Mouse (Mus musculus): ENCODE data around the gene Ttc21a. TPM values are rescaled to one million over a fixed set of nuclear protein-coding genes. Genes with fewer than 3 reads are reported as not detected.

The Ttc21a gene
- total and polyA plus RNA-seq, 3 experiments = 0.01 TPM; not detected in 2

DNA sequence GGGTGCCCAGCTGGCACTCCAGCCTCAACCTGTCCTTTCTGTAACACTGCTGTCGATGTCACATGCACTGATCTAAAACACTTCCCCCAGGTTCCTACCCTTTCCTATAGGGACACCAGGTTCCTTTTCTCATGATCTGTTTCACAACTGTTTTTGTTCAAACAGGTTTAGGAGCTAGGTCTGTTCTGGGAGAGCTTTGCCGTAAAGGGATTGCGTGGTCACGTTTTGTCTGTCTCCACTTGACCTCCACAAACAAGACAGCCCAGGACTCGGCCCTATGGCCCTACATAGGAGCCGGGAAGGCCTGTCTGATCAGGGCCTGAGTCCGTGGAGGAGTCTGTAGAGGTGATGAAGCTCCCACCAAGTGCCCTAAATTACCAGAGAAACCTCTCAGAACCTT is 32.4 kb downstream of the Ttc21a start:
- Histone ChIP-seq H3K9me3 (replicated peaks; ENCODE audit: insufficient read depth, low read length) (no peaks in the 10 kb centered on the region), H3K4me3 (ENCODE audit: control insufficient read depth in 1 of 2, insufficient read depth in 1 of 2, low read depth in 2 of 2, low read length in 2 of 2) (no peak overlapping the region), H3K9ac (ENCODE audit: control insufficient read depth, low read depth, low read length, poor library complexity, severe bottlenecking) (no peak overlapping the region), H3K79me2 (ENCODE audit: control insufficient read depth, insufficient read depth, low read length, poor library complexity) (no peaks in the 10 kb centered on the region), H3K4me1 (ENCODE audit: control insufficient read depth in 1 of 2, insufficient read depth in 2 of 2, low read length in 2 of 2) (no peaks in the 10 kb centered on the region), H3K27ac (ENCODE audit: control insufficient read depth, low read depth, low read length) (no peak overlapping the region), H3K36me3 (ENCODE audit: control insufficient read depth in 1 of 2, insufficient read depth in 2 of 2, low read length in 2 of 2) (peaks cover 0 to 2% of the 10 kb centered on the region in 2 experiments; a peak in 1 of 4 replicates), H3K27me3 (ENCODE audit: control insufficient read depth in 1 of 2, insufficient read depth in 2 of 2, low read length in 2 of 2) (no peaks in the 10 kb centered on the region)
- DNase-seq (ENCODE audit: low read depth, low spot score) = no peak
- TF ChIP-seq NELFE (IDR thresholded peaks at IDR 0.05; ENCODE audit: low read depth, low read length) = no peak
- no peak for TF ChIP-seq ZKSCAN1 (IDR thresholded peaks at IDR 0.05; ENCODE audit: low read depth, low read length)
- TF ChIP-seq CTCF (IDR thresholded peaks at IDR 0.05 in 2 of 3, conservative IDR thresholded peaks at IDR 0.05 in 1 of 3; ENCODE audit: control insufficient read depth in 1 of 3, insufficient read depth in 1 of 3, low read depth in 2 of 3, low read length in 3 of 3, poor library complexity in 1 of 3, severe bottlenecking in 1 of 3) = no peak
- no peak for TF ChIP-seq ZNF384 (IDR thresholded peaks at IDR 0.05; ENCODE audit: low read depth, low read length)
- TF ChIP-seq ZC3H11A (IDR thresholded peaks at IDR 0.05; ENCODE audit: low read depth, low read length) = no peak
- no peak for TF ChIP-seq MAZ (IDR thresholded peaks at IDR 0.05; ENCODE audit: low read depth, low read length)
- no peak for TF ChIP-seq RAD21 (IDR thresholded peaks at IDR 0.05; ENCODE audit: low read depth, low read length)
- TF ChIP-seq MXI1 (IDR thresholded peaks at IDR 0.05; ENCODE audit: low read depth, low read length) = no peak
- no peak for TF ChIP-seq KAT2A (conservative IDR thresholded peaks at IDR 0.05; ENCODE audit: low read depth, low read length)
- TF ChIP-seq POLR2AphosphoS5 (IDR thresholded peaks at IDR 0.05; ENCODE audit: borderline replicate concordance, low read depth, low read length) = no peak
- TF ChIP-seq ZMIZ1 (IDR thresholded peaks at IDR 0.05; ENCODE audit: low read depth, low read length) = no peak
- TF ChIP-seq MAFK (IDR thresholded peaks at IDR 0.05; ENCODE audit: borderline replicate concordance, low read depth, low read length) = no peak
- no peak for TF ChIP-seq TAL1 (IDR thresholded peaks at IDR 0.05; ENCODE audit: low read length)
- TF ChIP-seq SIN3A (IDR thresholded peaks at IDR 0.05; ENCODE audit: low read length) = no peak
- TF ChIP-seq USF1 (IDR thresholded peaks at IDR 0.05; ENCODE audit: low read depth, low read length) = no peak
- no peak for TF ChIP-seq MAX (IDR thresholded peaks at IDR 0.05; ENCODE audit: low read length)
- TF ChIP-seq USF2 (IDR thresholded peaks at IDR 0.05; ENCODE audit: borderline replicate concordance in 1 of 2, insufficient read depth in 1 of 2, low read depth in 1 of 2, low read length in 2 of 2) = no peak
- TF ChIP-seq GABPA (IDR thresholded peaks at IDR 0.05; ENCODE audit: low read depth, low read length) = no peak

DNA sequence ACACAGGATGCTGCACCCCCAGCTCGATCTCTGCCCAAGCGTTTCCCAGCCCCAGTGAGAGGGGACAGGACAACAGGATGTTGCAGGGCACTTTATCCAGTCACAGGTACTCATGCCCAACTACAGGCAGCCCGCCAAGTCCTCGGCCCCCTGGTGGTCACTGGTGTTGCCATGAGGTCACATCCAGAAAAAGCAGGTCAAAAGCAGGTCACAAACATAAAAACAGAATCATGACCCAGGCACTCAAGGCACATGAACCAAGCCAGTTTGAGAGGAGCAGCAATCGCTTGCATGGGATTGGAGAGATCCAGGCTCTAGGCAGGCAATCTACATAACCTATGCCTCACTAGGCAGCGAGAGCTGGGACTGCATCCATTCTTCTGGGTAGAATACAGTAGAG is 32.8 kb downstream of the Ttc21a start:
- Histone ChIP-seq H3K9me3 (replicated peaks; ENCODE audit: insufficient read depth, low read length) (no peaks in the 10 kb centered on the region), H3K27me3 (ENCODE audit: control insufficient read depth in 1 of 2, insufficient read depth in 2 of 2, low read length in 2 of 2) (no peaks in the 10 kb centered on the region), H3K79me2 (ENCODE audit: control insufficient read depth, insufficient read depth, low read length, poor library complexity) (no peaks in the 10 kb centered on the region), H3K4me1 (ENCODE audit: control insufficient read depth in 1 of 2, insufficient read depth in 2 of 2, low read length in 2 of 2) (no peaks in the 10 kb centered on the region), H3K36me3 (ENCODE audit: control insufficient read depth in 1 of 2, insufficient read depth in 2 of 2, low read length in 2 of 2) (peaks cover 0 to 2% of the 10 kb centered on the region in 2 experiments; a peak in 1 of 4 replicates), H3K9ac (ENCODE audit: control insufficient read depth, low read depth, low read length, poor library complexity, severe bottlenecking) (no peak overlapping the region), H3K27ac (ENCODE audit: control insufficient read depth, low read depth, low read length) (no peak overlapping the region), H3K4me3 (ENCODE audit: control insufficient read depth in 1 of 2, insufficient read depth in 1 of 2, low read depth in 2 of 2, low read length in 2 of 2) (no peak overlapping the region)
- TF ChIP-seq SMC3 (IDR thresholded peaks at IDR 0.05; ENCODE audit: low read depth, low read length) (peak; percentile 21; the same call in 1 of the 2 replicates), CHD1 (IDR thresholded peaks at IDR 0.05; ENCODE audit: low read depth, low read length) (no peak), CTCF (IDR thresholded peaks at IDR 0.05 in 2 of 3, conservative IDR thresholded peaks at IDR 0.05 in 1 of 3; ENCODE audit: control insufficient read depth in 1 of 3, insufficient read depth in 1 of 3, low read depth in 2 of 3, low read length in 3 of 3, poor library complexity in 1 of 3, severe bottlenecking in 1 of 3) (peak; percentile 27 to 51 (median 37))
- DNase-seq (ENCODE audit: low read depth, low spot score) = no peak
